Mouse (Mus musculus) granulocyte monocyte progenitor cell, adult 5-6 weeks (primary cell): Measurements from ENCODE around the gene Pradc1. TPM values are rescaled to one million over a fixed set of nuclear protein-coding genes. Genes with fewer than 3 reads are reported as not detected.
A peak's percentile ranks its signal among the peaks of the same experiment; 100 is the strongest.

Source experiments
- ATAC-seq: replicated peaks from 2 replicates; pipeline ENCODE4 v1.8.0; 2016; ENCODE audit warnings: mild to moderate bottlenecking, moderate TSS enrichment, inconsistent platforms; ENCODE audit not compliant: poor library complexity, severe bottlenecking
- total RNA-seq, 2 experiments: library from RNA; stranded (forward) in 1 of 2; stranded (reverse) in 1 of 2; fragments of 200-712, 200-1000 nt in 1 of 2; fragments of >200 nt in 1 of 2; fragmentation: Nextera tagmentation in 1 of 2; gene quantifications; 2 replicates each; pipeline ENCODE4 v1.2.3; 2014 to 2017

The Pradc1 gene
- total RNA-seq, 2 experiments from 2014 or later, result 16.8 to 26.8 TPM

GRCm38 (mm10) chr6:85403039-85403438 lies 48.7 kb downstream of the Pradc1 start:
- no peak for ATAC-seq

- 0 out of 2 replicates have a peak, but pooled peaks have one; percentile 35 for ATAC-seq
Observed at GRCm38 (mm10) chr6:85402613-85403012, 49.2 kb downstream of the Pradc1 start.

- no peak for ATAC-seq
Observed at GRCm38 (mm10) chr6:85399715-85400114, 52.1 kb downstream of the Pradc1 start.

GRCm38 (mm10) chr6:85397165-85397564 lies 54.6 kb downstream of the Pradc1 start:
- peak; percentile 77 for ATAC-seq

Other genes with a start within 250 kb of the Pradc1 start
- 0.92 and 2.1 TPM in 2 replicates for gene Sfxn5, start 118.5 kb downstream of the Pradc1 start, total RNA-seq (2014; fragmentation: Nextera tagmentation)
- gene Sfxn5, start 118.5 kb downstream of the Pradc1 start, total RNA-seq (2017), result 0.93 and 2.0 TPM in 2 replicates
- gene Rab11fip5, start 77.3 kb downstream of the Pradc1 start, total RNA-seq (2014; fragmentation: Nextera tagmentation), result 5.4 TPM in 2 replicates
- gene Rab11fip5, start 77.3 kb downstream of the Pradc1 start, total RNA-seq (2017), result 3.2 and 3.6 TPM in 2 replicates
- gene Noto, start 28.1 kb downstream of the Pradc1 start, total RNA-seq (2014; fragmentation: Nextera tagmentation), result not detected in 2 replicates
- gene Noto, start 28.1 kb downstream of the Pradc1 start, total RNA-seq (2017), result not detected in 2 replicates
- 54.1 and 64.2 TPM in 2 replicates for gene Smyd5, start 20.0 kb downstream of the Pradc1 start, total RNA-seq (2014; fragmentation: Nextera tagmentation)
- 50.5 and 56.3 TPM in 2 replicates for gene Smyd5, start 20.0 kb downstream of the Pradc1 start, total RNA-seq (2017)
- 218 and 263 TPM in 2 replicates for gene Cct7, start 456 bp downstream of the Pradc1 start, total RNA-seq (2014; fragmentation: Nextera tagmentation)
- 327 and 340 TPM in 2 replicates for gene Cct7, start 456 bp downstream of the Pradc1 start, total RNA-seq (2017)
- not detected in 2 replicates for gene Fbxo41, start 51.0 kb upstream of the Pradc1 start, total RNA-seq (2014; fragmentation: Nextera tagmentation)
- not detected in 2 replicates for gene Fbxo41, start 51.0 kb upstream of the Pradc1 start, total RNA-seq (2017)
- not detected in 2 replicates for gene Egr4, start 61.6 kb upstream of the Pradc1 start, total RNA-seq (2014; fragmentation: Nextera tagmentation)
- not detected in 2 replicates for gene Egr4, start 61.6 kb upstream of the Pradc1 start, total RNA-seq (2017)
- 21.7 and 29.1 TPM in 2 replicates for gene Alms1, start 135.6 kb upstream of the Pradc1 start, total RNA-seq (2014; fragmentation: Nextera tagmentation)
- 18.4 and 20.2 TPM in 2 replicates for gene Alms1, start 135.6 kb upstream of the Pradc1 start, total RNA-seq (2017)